Mouse (Mus musculus): ENCODE measurements around the gene Trabd2b. TPM values are rescaled to one million over a fixed set of nuclear protein-coding genes. Genes with fewer than 3 reads are reported as not detected.

Trabd2b gene
- total RNA-seq (2014; fragmentation: Nextera tagmentation) (not detected in 2 replicates), total RNA-seq (2017) (not detected in 2 replicates)

GRCm38 (mm10) chr4:114406355-114407101, at the start of gene Trabd2b:
Gene Trabd2b, plus strand, starts transcription at chr4:114406724.
- ATAC-seq (replicated peaks; ENCODE audit: poor library complexity, severe bottlenecking): no peak

GRCm38 (mm10) chr4:114357420-114357819, 49.1 kb upstream of the Trabd2b start:
- ATAC-seq (replicated peaks; ENCODE audit: poor library complexity, severe bottlenecking): no peak

GRCm38 (mm10) chr4:114358874-114359273, 47.6 kb upstream of the Trabd2b start:
- no peak for ATAC-seq (replicated peaks; ENCODE audit: poor library complexity, severe bottlenecking)

GRCm38 (mm10) chr4:114359818-114360217, 46.7 kb upstream of the Trabd2b start:
- no peak for ATAC-seq (replicated peaks; ENCODE audit: poor library complexity, severe bottlenecking)

- ATAC-seq (replicated peaks; ENCODE audit: poor library complexity, severe bottlenecking): no peak
These were observed 45.2 kb upstream of the Trabd2b start for GRCm38 (mm10) chr4:114361336-114361735.

GRCm38 (mm10) chr4:114365000-114365399, 41.5 kb upstream of the Trabd2b start:
- ATAC-seq (replicated peaks; ENCODE audit: poor library complexity, severe bottlenecking): no peak

GRCm38 (mm10) chr4:114365595-114365994, 40.9 kb upstream of the Trabd2b start:
- no peak for ATAC-seq (replicated peaks; ENCODE audit: poor library complexity, severe bottlenecking)

- no peak for ATAC-seq (replicated peaks; ENCODE audit: poor library complexity, severe bottlenecking)
These were observed 39.5 kb upstream of the Trabd2b start for GRCm38 (mm10) chr4:114367005-114367404.

- no peak for ATAC-seq (replicated peaks; ENCODE audit: poor library complexity, severe bottlenecking)
These were observed 38.7 kb upstream of the Trabd2b start for GRCm38 (mm10) chr4:114367840-114368239.

GRCm38 (mm10) chr4:114369591-114369990, 36.9 kb upstream of the Trabd2b start:
- ATAC-seq (replicated peaks; ENCODE audit: poor library complexity, severe bottlenecking): no peak

- ATAC-seq (replicated peaks; ENCODE audit: poor library complexity, severe bottlenecking): no peak
These were observed 35.4 kb upstream of the Trabd2b start for GRCm38 (mm10) chr4:114370935-114371715.

- no peak for ATAC-seq (replicated peaks; ENCODE audit: poor library complexity, severe bottlenecking)
These were observed 33.8 kb upstream of the Trabd2b start for GRCm38 (mm10) chr4:114372699-114373098.

- ATAC-seq (replicated peaks; ENCODE audit: poor library complexity, severe bottlenecking): no peak
These were observed 32.2 kb upstream of the Trabd2b start for GRCm38 (mm10) chr4:114374330-114374729.

GRCm38 (mm10) chr4:114377531-114377930, 29.0 kb upstream of the Trabd2b start:
- no peak for ATAC-seq (replicated peaks; ENCODE audit: poor library complexity, severe bottlenecking)

GRCm38 (mm10) chr4:114378512-114378911, 28.0 kb upstream of the Trabd2b start:
- no peak for ATAC-seq (replicated peaks; ENCODE audit: poor library complexity, severe bottlenecking)

- no peak for ATAC-seq (replicated peaks; ENCODE audit: poor library complexity, severe bottlenecking)
These were observed 27.0 kb upstream of the Trabd2b start for GRCm38 (mm10) chr4:114379416-114379956.

GRCm38 (mm10) chr4:114382627-114383026, 23.9 kb upstream of the Trabd2b start:
- ATAC-seq (replicated peaks; ENCODE audit: poor library complexity, severe bottlenecking): no peak

- no peak for ATAC-seq (replicated peaks; ENCODE audit: poor library complexity, severe bottlenecking)
These were observed 21.3 kb upstream of the Trabd2b start for GRCm38 (mm10) chr4:114385236-114385635.

GRCm38 (mm10) chr4:114386395-114386811, 20.1 kb upstream of the Trabd2b start:
- ATAC-seq (replicated peaks; ENCODE audit: poor library complexity, severe bottlenecking): no peak

GRCm38 (mm10) chr4:114387527-114388135, 18.9 kb upstream of the Trabd2b start:
- no peak for ATAC-seq (replicated peaks; ENCODE audit: poor library complexity, severe bottlenecking)

- ATAC-seq (replicated peaks; ENCODE audit: poor library complexity, severe bottlenecking): no peak
These were observed 18.2 kb upstream of the Trabd2b start for GRCm38 (mm10) chr4:114388306-114388705.
